Mouse (Mus musculus) midbrain, embryonic 14.5 days (tissue): ENCODE data around the gene Gse1. TPM values are rescaled to one million over a fixed set of nuclear protein-coding genes. Genes with fewer than 3 reads are reported as not detected.

Experiments
- ATAC-seq: fragments of 200-750 bp; cut with Nextera tagmentation; 2 replicates; pipeline ENCODE4 v1.8.0; 2017; ENCODE audit warnings: moderate number of reproducible peaks, moderate library complexity; ENCODE audit not compliant: low FRiP score, low TSS enrichment
- DNase-seq: peaks from one replicate; pipeline ENCODE4 v3.0.0-alpha.2; 2015
- H3K27ac ChIP-seq: fragments of 300-500 bp; sonication (generic); replicated peaks from 2 replicates; pipeline ENCODE4 v1.5.1; 2014; ENCODE audit warnings: mild to moderate bottlenecking, low read depth, low read length, moderate library complexity
- H3K27me3 ChIP-seq: fragments of 300-500 bp; sonication (generic); 2 replicates; pipeline ENCODE4 v1.6.1; 2014; ENCODE audit warnings: low read length, control low read depth, mixed read lengths; ENCODE audit not compliant: control insufficient read depth, insufficient read depth
- H3K36me3 ChIP-seq: fragments of 300-500 bp; sonication (generic); 2 replicates; pipeline ENCODE4 v1.6.1; 2014; ENCODE audit warnings: low read length, control low read depth; ENCODE audit not compliant: control insufficient read depth, insufficient read depth
- H3K4me1 ChIP-seq: fragments of 300-500 bp; sonication (generic); 2 replicates; pipeline ENCODE4 v1.6.1; 2014; ENCODE audit warnings: mild to moderate bottlenecking, antibody characterized with exemption, low read length, control low read depth; ENCODE audit not compliant: control insufficient read depth, insufficient read depth
- H3K4me2 ChIP-seq: fragments of 300-500 bp; sonication (generic); 2 replicates; pipeline ENCODE4 v1.6.1; 2014; ENCODE audit warnings: mild to moderate bottlenecking, low read length, moderate library complexity
- H3K4me3 ChIP-seq: fragments of 300-500 bp; sonication (generic); replicated peaks from 2 replicates; pipeline ENCODE4 v1.5.1; 2014; ENCODE audit warnings: low read depth, low read length
- H3K9ac ChIP-seq: fragments of 300-500 bp; sonication (generic); replicated peaks from 2 replicates; pipeline ENCODE4 v1.6.1; 2014; ENCODE audit warnings: mild to moderate bottlenecking, low read length, moderate library complexity
- H3K9me3 ChIP-seq: fragments of 300-500 bp; sonication (generic); 2 replicates; pipeline ENCODE4 v1.6.1; 2016; ENCODE audit warnings: low read length, control low read depth, mixed read lengths; ENCODE audit not compliant: control insufficient read depth
- WGBS: fragments of 180-500 bp; shearing (Covaris S2); extraction: QIAGEN DNeasy Blood & Tissue Kit; methylation state at CpG from one replicate; pipeline ENCODE4 v1.1.7; 2014; 5-methylcytosine and 5-hydroxymethylcytosine counted together
- polyA plus RNA-seq: library from polyadenylated mRNA; unstranded; fragments of >200 nt; fragmentation: Nextera tagmentation; extraction: Ambion mirVana; gene quantifications from 2 replicates; pipeline ENCODE4 v1.2.1, GENCODE M21; 2014

Gene Gse1
- polyA plus RNA-seq = 28.6 and 29.0 TPM in 2 replicates

DNA sequence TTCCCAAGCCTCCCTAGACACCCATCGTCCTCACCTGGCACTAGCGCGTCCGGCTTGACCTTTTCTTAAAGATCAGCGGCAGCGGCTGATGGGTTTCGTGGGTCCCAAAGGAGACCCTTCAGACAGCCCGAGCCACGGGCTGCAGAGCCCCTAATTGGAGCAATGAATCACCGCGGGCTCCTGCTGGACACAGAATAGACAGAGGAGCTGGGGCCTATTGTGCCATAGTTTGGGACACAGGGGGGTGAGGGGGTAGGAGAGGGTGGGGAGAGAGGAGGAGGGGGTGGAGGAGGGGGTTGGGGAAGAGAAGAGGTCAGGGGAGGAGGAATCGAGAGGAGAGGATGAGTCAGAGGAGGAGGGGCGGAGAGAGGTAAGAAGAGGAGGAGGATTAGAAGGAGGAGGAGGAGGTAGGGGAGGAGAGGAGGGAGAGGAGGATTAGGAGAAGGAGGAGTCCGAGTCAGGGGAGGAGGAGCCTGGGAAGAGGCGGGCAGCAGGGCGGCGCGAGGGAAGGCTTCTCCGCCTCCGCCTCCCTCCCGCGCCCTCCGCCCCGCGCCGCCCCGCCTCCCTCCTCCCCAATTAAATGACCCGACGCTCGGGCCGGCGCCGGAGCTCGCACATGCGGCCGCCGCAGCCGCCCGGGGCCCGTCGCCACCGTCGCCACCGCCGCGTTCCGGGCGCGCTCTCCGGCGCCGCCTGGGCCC lies at the start of gene Gse1:
TSS of gene Gse1 (plus strand) at position 566 of the 701 bp plus-strand sequence.
- whole genome bisulfite sequencing = 2% methylated on average over 28 of the region's 52 CpGs

DNA sequence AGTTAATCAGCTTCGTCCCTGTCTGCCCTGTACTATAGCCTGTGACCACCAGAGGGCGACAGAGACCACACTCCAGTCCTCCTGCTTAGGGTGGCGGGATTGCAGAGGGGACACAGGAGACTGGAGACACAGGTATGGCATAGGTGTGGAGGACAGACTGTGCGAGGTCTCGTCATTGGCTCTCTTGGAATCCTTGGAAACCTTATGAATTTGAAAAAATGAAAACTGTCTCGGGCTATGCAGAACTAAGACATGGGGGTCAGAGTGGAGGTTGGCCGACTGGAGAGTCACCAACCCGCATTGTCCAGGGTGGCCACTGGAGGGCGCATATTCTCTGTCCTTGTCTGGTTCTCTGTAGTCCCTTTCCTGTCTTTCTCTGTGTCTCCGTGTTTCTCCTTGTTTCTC lies 49.2 kb upstream of the Gse1 start:
- H3K4me1 ChIP-seq = peaks cover 35% of the 10 kb centered on the region
- H3K27ac ChIP-seq = peak overlapping the region; percentile 50
- no peaks in the 10 kb centered on the region for H3K9me3 ChIP-seq
- peak overlapping the region; percentile 33 for H3K4me2 ChIP-seq
- DNase-seq = peak; percentile 94
- no peaks in the 10 kb centered on the region; the same call in 1 of the 2 replicates for H3K27me3 ChIP-seq
- WGBS = 0% methylated on average over 10 of the region's 10 CpGs
- no peaks in the 10 kb centered on the region for H3K36me3 ChIP-seq
- ATAC-seq = peak; percentile 42; the same call in 1 of the 2 replicates
- no peak overlapping the region for H3K9ac ChIP-seq
- H3K4me3 ChIP-seq = no peak overlapping the region

More for the DNA sequence above, at the start of gene Gse1:
- DNase-seq (peak; percentile 89), ATAC-seq (peak; percentile 81)
- H3K27ac ChIP-seq = peak within 1 kb of the TSS; percentile 55
- peak within 1 kb of the TSS; percentile 64 for H3K9ac ChIP-seq
- peaks cover 61% of the 10 kb centered on the region for H3K4me1 ChIP-seq
- peak within 1 kb of the TSS; percentile 54 for H3K4me3 ChIP-seq
- peak within 1 kb of the TSS; percentile 91 for H3K4me2 ChIP-seq
- no peaks in the 10 kb centered on the region for H3K36me3 ChIP-seq
- peaks cover 22% of the 10 kb centered on the region; the same call in 1 of the 2 replicates for H3K27me3 ChIP-seq
- no peaks in the 10 kb centered on the region for H3K9me3 ChIP-seq

DNA sequence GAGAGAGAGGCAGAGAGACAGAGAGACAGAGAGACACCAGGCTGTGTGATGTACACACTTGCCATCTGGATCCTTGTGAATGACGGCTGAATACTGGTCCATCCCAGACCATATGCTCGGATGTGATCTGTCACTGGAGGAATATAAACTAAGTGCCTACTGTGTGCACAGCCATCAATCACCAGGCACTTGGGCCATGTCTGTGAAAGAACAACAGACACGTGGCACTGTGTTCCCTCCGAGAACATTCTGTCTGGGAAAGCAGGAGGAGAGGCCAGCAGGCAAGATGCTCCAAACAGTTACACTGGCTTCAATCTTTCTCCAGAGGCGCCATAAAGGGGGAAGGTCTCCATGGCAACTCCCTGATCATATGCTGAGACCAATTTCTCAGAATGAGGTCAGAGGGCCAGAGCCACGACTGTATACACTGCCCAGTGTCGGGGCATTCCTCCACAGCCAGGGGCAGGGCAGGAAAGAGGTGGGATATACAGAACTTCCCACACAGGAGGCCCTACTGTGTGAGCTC lies 47.7 kb upstream of the Gse1 start:
- DNase-seq (no peak), ATAC-seq (no peak)
- WGBS = 45% methylated on average over 7 of the region's 7 CpGs

DNA sequence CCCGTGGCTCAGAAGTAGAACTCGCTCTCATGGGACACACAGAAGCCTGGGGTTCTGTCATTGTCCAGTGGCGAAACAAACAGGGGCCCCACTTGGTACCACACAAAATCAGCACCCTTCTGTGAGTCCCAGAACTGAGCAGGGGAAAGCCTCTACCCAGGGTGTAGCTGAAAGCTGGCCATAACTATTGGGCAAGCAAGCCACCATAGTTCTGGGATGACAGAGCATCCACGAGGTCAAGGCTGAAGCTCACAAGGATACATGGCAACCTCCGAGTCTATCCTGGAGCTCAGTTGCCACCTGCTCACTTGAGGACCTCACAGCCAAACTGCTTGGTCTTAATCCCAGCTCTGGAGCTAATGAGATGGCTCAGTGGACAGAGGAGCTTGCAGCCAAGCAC lies 47.0 kb upstream of the Gse1 start:
- no peak overlapping the region for H3K4me3 ChIP-seq
- no peaks in the 10 kb centered on the region for H3K36me3 ChIP-seq
- DNase-seq (no peak), ATAC-seq (no peak)
- no peak overlapping the region for H3K9ac ChIP-seq
- WGBS = 85% methylated on average over 5 of the region's 5 CpGs
- H3K27ac ChIP-seq = no peak overlapping the region
- H3K27me3 ChIP-seq = no peaks in the 10 kb centered on the region
- no peak overlapping the region for H3K4me2 ChIP-seq
- H3K9me3 ChIP-seq = no peaks in the 10 kb centered on the region
- peaks cover 51% of the 10 kb centered on the region for H3K4me1 ChIP-seq

More for the DNA sequence above, 47.7 kb upstream of the Gse1 start:
- Histone ChIP-seq H3K4me1 (peaks cover 49% of the 10 kb centered on the region), H3K9ac (no peak overlapping the region), H3K27ac (0 out of 2 replicates have a peak overlapping the region, but pooled peaks have one; percentile 8), H3K27me3 (no peaks in the 10 kb centered on the region; the same call in 1 of the 2 replicates), H3K4me3 (no peak overlapping the region), H3K4me2 (no peak overlapping the region), H3K36me3 (no peaks in the 10 kb centered on the region), H3K9me3 (no peaks in the 10 kb centered on the region)

DNA sequence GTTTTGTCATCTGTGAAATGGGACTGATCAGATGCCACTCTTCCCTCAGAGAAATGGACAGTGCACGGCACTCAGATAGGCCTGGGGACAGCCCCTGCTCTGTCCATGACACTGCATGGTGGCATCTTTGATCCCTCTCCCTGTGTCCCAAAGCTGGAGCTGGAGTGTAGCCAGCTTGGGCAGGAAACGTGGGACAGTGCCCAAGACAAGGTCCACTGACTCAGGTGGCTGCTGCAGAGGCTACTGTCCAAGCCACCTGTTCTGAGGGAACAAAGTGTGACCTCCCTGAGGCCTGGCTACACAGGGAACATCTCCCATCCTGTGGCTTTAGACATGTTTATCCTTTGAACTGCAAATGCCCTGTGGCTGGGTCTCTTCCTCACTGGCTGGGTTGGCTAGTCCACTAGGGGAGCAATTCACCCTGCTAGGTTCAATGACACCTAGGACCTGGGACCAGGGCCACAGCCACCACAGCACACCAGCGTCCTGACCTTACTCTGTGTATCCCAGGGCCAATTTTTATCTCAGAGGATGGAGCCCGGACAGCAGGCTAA lies 46.3 kb upstream of the Gse1 start:
- Histone ChIP-seq H3K4me2 (no peak overlapping the region), H3K4me3 (no peak overlapping the region), H3K9ac (no peak overlapping the region), H3K27ac (no peak overlapping the region), H3K36me3 (no peaks in the 10 kb centered on the region), H3K4me1 (peaks cover 49% of the 10 kb centered on the region), H3K9me3 (no peaks in the 10 kb centered on the region), H3K27me3 (no peaks in the 10 kb centered on the region)
- DNase-seq (no peak), ATAC-seq (no peak)
- 81% methylated on average over 4 of the region's 4 CpGs for WGBS

DNA sequence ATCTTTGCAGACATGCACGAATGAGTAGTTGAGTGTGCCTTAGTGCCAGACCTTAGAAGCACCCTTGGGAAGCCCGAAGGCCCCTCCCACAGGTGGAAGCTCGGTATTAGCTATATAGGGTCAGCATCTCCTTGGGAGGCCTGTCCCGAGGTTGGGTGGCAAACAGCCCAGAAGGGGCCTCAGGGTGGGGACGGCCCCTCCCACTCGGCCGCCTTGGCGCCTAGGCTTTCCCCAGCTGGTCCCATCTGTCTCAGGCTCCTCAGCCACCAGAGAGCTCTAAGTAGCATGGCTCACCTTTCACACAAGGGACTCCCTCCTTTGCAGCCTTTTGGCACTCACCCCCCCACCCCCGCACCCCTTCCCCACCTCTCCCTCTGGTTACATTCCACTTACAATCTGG lies 43.9 kb upstream of the Gse1 start:
- 0 out of 2 replicates have a peak overlapping the region, but pooled peaks have one; percentile 75 for H3K27ac ChIP-seq
- H3K4me3 ChIP-seq = no peak overlapping the region
- H3K4me2 ChIP-seq = no peak overlapping the region
- H3K36me3 ChIP-seq = no peaks in the 10 kb centered on the region
- no peaks in the 10 kb centered on the region for H3K27me3 ChIP-seq
- 41% methylated on average over 9 of the region's 9 CpGs for WGBS
- no peak for DNase-seq
- H3K9ac ChIP-seq = no peak overlapping the region
- H3K4me1 ChIP-seq = peaks cover 30% of the 10 kb centered on the region
- no peak for ATAC-seq
- H3K9me3 ChIP-seq = no peaks in the 10 kb centered on the region

DNA sequence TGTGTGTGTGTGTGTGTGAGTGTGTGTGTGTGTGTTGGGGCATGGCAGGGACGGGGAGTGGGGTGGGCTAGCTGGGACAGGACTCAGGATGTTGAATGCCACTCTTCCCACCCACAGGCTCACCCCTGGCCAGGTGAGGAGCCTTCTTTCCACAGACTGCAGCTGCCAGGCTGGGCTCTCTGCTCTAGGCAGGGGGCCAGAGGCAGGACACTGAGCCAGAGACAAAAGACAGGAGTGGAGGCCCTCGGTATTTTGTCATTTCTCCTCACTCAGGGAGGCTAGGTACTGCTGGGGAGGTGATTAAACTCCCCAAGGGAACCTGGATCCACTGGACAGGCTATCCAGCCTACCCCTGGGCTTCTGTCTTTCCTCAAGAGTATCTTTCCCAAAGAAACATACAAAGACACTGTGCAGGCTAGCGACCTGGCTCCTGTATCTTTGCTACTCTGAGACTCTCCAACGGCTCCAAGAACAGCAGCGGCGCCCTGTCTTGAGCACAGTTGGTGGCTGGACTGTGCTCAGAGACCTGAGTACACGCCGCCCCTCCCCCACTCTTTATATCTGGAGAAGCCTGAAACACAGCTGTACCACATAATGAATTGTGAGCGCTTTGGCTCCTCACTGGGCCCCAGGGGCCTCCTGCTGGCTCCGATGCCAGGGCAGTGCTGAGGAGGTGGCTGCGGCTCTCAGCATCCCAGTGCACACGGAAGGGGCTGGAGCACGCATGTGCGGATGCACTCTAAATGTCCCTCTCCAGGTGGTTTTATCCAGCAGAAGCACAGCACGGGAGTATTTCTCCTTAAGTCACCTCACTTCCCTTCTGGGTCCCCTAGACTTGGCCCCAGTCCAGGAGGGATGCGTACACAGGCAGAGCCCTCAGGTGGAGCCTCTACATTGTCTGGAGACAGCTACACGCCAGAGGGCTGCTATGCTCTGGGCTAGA lies 43.1 kb upstream of the Gse1 start:
- peak; percentile 37; the same call in 1 of the 2 replicates for ATAC-seq
- Histone ChIP-seq H3K4me2 (peak overlapping the region; percentile 28), H3K27me3 (no peaks in the 10 kb centered on the region), H3K9me3 (no peaks in the 10 kb centered on the region), H3K27ac (peak overlapping the region; percentile 75), H3K36me3 (no peaks in the 10 kb centered on the region), H3K4me3 (no peak overlapping the region), H3K9ac (no peak overlapping the region; the same call in 1 of the 2 replicates), H3K4me1 (peaks cover 31% of the 10 kb centered on the region)
- WGBS = 19% methylated on average over 17 of the region's 17 CpGs
- peak; percentile 83 for DNase-seq

DNA sequence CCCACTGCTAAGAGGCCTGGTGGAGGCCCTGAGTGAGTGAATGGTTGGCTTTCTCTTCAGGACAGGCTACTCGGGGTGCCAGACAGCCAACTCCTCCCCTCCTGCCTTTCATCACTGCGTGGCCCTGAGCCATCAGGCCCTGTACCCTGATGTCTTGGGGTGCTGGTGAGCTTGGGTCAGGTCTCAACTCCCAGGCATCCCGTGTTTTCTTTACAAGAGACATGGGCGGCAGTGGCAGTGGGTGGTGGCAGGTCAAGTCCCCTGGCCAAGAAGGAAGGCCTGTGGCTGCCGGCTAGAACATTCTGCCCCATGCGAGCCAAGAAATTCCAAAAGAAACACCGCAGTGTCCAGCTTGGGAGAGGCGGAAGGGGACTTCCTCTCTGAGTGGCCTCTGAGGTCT lies 41.8 kb upstream of the Gse1 start:
- H3K9ac ChIP-seq = no peak overlapping the region
- DNase-seq (no peak), ATAC-seq (no peak)
- 0 out of 2 replicates have a peak overlapping the region, but pooled peaks have one; percentile 14 for H3K27ac ChIP-seq
- H3K4me3 ChIP-seq = no peak overlapping the region
- 56% methylated on average over 8 of the region's 8 CpGs for WGBS
- peaks cover 34% of the 10 kb centered on the region for H3K4me1 ChIP-seq
- H3K27me3 ChIP-seq = no peaks in the 10 kb centered on the region
- no peaks in the 10 kb centered on the region for H3K36me3 ChIP-seq
- H3K9me3 ChIP-seq = no peaks in the 10 kb centered on the region
- H3K4me2 ChIP-seq = no peak overlapping the region
